Mouse (Mus musculus): ENCODE results near the gene Zbtb45.

Zbtb45 gene

GRCm38 (mm10) chr7:12998851-12999250, 11.0 kb downstream of the Zbtb45 start, which contains the start of gene Trim28:
Gene Trim28, plus strand, starts transcription at chr7:12999114.
- DNase-seq (ENCODE audit: low spot score in 2 of 2): no peak

- DNase-seq (ENCODE audit: low spot score in 2 of 2): no peak
Observed at GRCm38 (mm10) chr7:12998053-12998452, 11.8 kb downstream of the Zbtb45 start, which contains the start of gene Slc27a5. Gene Slc27a5, minus strand, starts transcription at chr7:12998192.

GRCm38 (mm10) chr7:12997230-12997629, 12.6 kb downstream of the Zbtb45 start:
- no peak for DNase-seq (ENCODE audit: low spot score in 2 of 2)

- DNase-seq (ENCODE audit: low spot score in 2 of 2): no peak
Observed at GRCm38 (mm10) chr7:12995862-12996261, 14.0 kb downstream of the Zbtb45 start.

- DNase-seq (ENCODE audit: low spot score in 2 of 2): no peak
Observed at GRCm38 (mm10) chr7:12993148-12993547, 16.7 kb downstream of the Zbtb45 start.

- DNase-seq (ENCODE audit: low spot score in 2 of 2): no peak
Observed at GRCm38 (mm10) chr7:12992222-12992621, 17.6 kb downstream of the Zbtb45 start.

- DNase-seq (ENCODE audit: low spot score in 2 of 2): no peak
Observed at GRCm38 (mm10) chr7:12987409-12988189, 22.2 kb downstream of the Zbtb45 start.

- no peak for DNase-seq (ENCODE audit: low spot score in 2 of 2)
Observed at GRCm38 (mm10) chr7:12986906-12987305, 22.9 kb downstream of the Zbtb45 start.

GRCm38 (mm10) chr7:12985724-12986123, 24.1 kb downstream of the Zbtb45 start:
- DNase-seq (ENCODE audit: low spot score in 2 of 2): no peak

- no peak for DNase-seq (ENCODE audit: low spot score in 2 of 2)
Observed at GRCm38 (mm10) chr7:12980291-12980690, 29.5 kb downstream of the Zbtb45 start.

- DNase-seq (ENCODE audit: low spot score in 2 of 2): no peak
Observed at GRCm38 (mm10) chr7:12979776-12980175, 30.1 kb downstream of the Zbtb45 start.

GRCm38 (mm10) chr7:12978931-12979722, 30.7 kb downstream of the Zbtb45 start:
- no peak for DNase-seq (ENCODE audit: low spot score in 2 of 2)

GRCm38 (mm10) chr7:12977682-12978389, 32.0 kb downstream of the Zbtb45 start, which contains the start of gene Zfp446:
Gene Zfp446, plus strand, starts transcription at chr7:12977848.
- DNase-seq (ENCODE audit: low spot score in 2 of 2): peak; percentile 99 to 100

- DNase-seq (ENCODE audit: low spot score in 2 of 2): no peak
Observed at GRCm38 (mm10) chr7:12970906-12971305, 38.9 kb downstream of the Zbtb45 start.

GRCm38 (mm10) chr7:12966104-12966845, 43.6 kb downstream of the Zbtb45 start:
- DNase-seq (ENCODE audit: low spot score in 2 of 2): peak; percentile 67 to 68

- peak; percentile 95 to 97 for DNase-seq (ENCODE audit: low spot score in 2 of 2)
Observed at GRCm38 (mm10) chr7:12965678-12966091, 44.1 kb downstream of the Zbtb45 start, which contains the start of gene Zfp324. Gene Zfp324, plus strand, starts transcription at chr7:12965838.

- DNase-seq (ENCODE audit: low spot score in 2 of 2): peak; percentile 66 to 78
Observed at GRCm38 (mm10) chr7:12961511-12962141, 48.2 kb downstream of the Zbtb45 start.

GRCm38 (mm10) chr7:12959718-12960117, 50.1 kb downstream of the Zbtb45 start:
- DNase-seq (ENCODE audit: low spot score in 2 of 2): no peak

- no peak for DNase-seq (ENCODE audit: low spot score in 2 of 2)
Observed at GRCm38 (mm10) chr7:12958948-12959347, 50.9 kb downstream of the Zbtb45 start.

GRCm38 (mm10) chr7:12957511-12957910, 52.3 kb downstream of the Zbtb45 start:
- DNase-seq (ENCODE audit: low spot score in 2 of 2): no peak

- no peak for DNase-seq (ENCODE audit: low spot score in 2 of 2)
Observed at GRCm38 (mm10) chr7:12954896-12955295, 54.9 kb downstream of the Zbtb45 start.
